Mouse (Mus musculus) monocyte, adult 2 months (primary cell): ENCODE measurements around the gene Itgb7.

ENCODE experiments used
- DNase-seq, 2 experiments: peaks; one replicate each; pipeline ENCODE4 v3.0.0; 2022; ENCODE audit warnings: low spot score in 2 of 2, low read depth in 1 of 2

The Itgb7 gene

GRCm38 (mm10) chr15:102249251-102249691 is 17.5 kb upstream of the Itgb7 start:
- no peak for DNase-seq

DNA sequence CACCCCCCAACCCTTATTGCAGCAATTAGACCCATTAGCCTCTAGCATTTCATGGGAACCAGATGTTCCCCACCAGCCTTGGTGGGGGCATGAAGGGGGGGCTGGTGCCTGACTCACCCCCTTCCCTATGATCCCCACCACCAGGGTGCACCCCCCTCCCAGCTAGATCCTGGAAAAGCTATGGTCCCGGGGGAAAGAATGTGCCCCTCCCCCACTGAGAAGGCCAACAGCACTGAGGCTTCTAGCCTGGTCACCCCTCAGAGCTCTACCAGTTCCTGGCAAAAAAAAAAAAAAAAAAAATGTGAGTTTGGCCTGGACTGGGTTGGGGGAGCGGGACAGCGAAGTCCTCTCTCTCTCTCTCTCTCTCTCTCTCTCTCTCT is 17.1 kb upstream of the Itgb7 start:
- no peak for DNase-seq

DNA sequence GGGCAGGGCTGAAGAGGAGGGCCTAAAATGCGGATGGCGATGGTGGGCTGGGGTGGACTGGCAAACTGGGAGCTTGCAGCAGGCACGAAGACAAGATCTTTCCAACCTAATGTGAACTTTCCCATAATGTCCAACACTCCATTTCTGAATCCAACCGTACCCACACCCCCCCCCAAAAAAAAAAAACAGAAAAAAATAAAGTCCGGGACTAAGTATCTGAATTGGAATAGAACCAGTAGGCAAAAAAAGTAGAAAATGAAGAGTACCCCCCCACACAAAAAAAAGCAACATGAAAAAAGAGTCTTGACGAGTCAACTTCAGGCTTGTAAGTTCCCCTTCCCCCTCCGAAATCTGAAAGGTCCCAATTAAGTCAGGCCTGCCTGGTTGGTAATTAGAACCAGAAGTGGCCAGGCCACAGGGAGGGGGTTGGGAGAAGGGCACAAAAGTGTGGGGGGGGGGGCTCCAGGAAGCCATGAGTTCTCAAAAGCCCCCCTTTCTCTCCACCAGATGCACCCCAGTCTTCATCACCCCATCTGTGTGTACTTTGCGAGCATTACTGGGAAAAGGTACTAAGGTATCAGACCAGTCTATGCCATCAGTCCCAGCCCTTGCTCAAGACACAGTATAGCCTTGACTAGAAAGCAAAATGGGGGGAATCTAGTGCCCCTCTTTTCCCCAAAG is 16.5 kb upstream of the Itgb7 start:
- no peak for DNase-seq

DNA sequence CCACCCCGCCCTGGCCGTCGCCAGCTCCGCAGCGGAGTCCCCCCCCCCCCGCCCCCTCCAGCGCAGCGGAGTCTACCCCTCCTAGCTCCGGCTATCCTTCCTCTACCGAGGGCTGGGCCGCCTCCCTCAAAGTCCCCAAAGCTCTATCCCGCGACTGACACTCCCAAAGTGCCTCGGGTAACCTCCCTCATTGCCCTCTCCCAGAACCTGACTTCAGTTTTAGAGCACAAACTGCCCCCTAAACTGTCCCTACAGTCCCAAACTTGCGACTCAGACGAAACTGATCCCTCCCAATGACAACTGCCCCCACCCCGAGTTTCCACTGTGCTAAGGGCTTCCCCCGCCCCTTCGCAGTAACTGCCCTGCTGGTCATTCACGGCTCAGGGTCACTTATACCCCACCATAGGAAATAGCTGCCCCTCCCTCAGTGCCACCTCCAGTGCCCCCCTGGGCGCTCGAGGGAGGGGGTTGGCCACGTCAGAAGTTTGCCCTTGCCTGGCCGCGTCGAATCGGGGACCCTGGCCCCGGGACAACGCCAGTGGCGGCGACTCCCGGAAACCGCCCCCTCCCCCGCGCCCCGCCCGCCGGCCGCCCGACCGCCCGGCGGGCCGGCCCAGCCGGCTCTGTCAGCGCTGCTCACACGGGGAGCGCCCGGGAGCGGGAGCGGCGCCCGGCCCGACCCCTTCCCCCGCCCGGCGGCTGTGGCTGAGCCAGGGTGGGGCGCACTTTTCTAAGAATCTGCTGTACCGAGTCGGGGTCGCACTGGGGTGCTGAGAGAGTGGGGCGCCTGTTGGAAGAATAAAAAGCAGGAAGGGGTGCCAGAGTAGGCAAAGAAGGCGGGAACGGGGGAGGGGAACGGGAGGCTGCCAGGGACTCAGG is 15.7 kb upstream of the Itgb7 start:
- DNase-seq: peak in 1 of 2 experiments; percentile 60

GRCm38 (mm10) chr15:102246866-102247251 is 15.1 kb upstream of the Itgb7 start:
- peak in 1 of 2 experiments; percentile 78 for DNase-seq

- DNase-seq: peak in 1 of 2 experiments; percentile 65
These were observed 14.4 kb upstream of the Itgb7 start for GRCm38 (mm10) chr15:102245891-102246741.

DNA sequence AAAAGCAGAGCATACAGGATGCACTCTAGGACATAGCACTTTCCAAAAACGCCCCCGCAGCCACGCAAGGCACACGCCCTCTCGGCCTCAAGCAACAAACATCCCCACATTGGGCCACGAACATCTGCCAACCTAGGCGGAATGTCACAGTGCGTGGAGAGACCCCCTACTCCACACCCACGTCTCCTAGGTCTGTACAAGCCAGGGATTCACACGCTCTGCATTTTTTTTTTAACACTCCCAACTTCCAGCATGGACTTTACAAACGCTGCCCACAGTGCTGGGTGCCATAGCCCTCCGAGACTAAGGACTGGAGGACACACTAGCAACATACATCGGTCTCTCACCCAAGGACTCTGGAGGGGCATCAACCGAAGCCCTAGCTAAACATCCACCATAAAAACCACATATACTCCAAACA is 13.7 kb upstream of the Itgb7 start:
- no peak for DNase-seq

DNA sequence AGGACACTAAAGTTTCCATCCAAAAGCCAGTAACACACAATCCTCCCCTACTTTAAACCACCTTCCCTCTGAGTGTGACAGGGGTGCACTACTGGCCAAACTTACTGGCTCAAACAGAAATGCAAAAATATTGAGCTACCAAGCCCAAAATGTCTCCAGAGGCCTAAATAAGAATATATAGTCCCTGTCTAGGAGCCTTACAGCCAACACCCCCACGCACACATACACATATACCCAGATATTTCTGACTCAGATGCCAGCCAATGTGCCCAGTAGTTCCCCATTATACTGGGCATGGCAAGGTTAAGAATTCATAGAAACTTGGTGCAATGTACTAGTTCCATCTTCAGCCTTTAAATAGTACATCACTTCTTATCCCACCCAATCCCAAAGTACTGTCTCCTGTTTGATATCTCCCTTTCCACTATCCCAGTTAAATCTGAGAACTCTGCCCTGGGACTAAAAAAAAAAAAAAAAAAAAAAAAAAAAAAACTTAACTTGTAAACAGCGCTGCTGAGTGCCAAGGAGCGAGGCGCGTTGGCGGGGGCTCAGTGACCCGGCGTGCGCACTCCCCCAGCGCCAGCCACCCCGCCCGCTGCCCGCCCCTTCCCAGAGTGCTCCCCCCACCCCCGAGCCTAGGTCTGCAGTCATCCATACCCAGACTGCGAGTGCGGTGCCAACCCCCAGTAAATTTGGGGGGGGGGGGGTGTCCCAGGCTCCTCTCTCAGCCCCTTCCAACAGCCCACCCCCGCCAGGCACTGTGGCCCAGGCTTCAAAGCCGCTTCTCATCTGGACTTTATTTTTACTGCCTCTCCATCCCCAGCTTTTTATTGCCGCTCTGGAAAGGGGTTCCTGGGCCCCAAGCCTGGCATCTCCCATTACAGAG is 12.8 kb upstream of the Itgb7 start:
- no peak for DNase-seq

- DNase-seq: peak; percentile 84 to 87
These were observed 11.8 kb upstream of the Itgb7 start for GRCm38 (mm10) chr15:102243229-102244190.

DNA sequence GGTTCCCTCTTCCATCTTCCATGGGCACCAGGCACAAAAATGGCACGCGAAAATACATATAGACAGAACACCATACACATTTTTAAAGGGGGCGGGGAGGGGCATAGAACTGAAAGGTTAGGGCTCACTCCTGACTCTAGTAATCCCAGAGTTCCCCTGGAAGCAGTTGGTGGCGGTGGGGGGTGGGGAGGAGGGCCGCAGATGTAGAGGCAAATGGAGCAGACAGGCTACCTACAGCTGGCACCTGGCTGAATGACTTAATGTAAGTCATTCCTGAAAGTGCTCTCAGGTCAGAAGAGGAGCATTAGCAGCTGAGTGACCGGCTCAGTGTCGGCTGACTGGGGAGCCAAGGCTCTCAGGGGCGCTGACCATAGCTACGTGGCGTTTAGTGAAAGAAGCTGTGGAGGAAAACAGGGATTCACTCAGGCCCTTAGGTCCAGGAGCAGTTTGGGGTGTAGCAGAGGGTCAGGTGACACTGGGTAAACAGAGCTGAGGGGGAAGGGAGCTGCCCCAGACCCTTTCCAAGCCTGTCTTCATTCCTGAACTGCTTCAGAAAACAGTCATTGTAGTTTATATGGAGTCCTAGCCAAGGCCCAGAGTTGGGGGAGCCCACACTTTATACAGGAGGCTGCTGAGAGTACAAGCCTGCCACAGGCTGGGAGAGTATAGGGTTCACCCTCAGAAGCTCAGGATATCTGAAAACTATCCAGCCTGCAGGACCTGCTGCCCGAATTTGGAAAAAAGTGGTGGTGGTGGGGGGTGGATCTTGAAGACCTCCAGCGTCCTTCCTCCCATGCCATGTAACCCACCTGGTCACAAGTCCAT is 10.9 kb upstream of the Itgb7 start:
- DNase-seq: no peak

- no peak for DNase-seq
These were observed 8.9 kb upstream of the Itgb7 start for GRCm38 (mm10) chr15:102240607-102241006.

GRCm38 (mm10) chr15:102239851-102240250 is 8.1 kb upstream of the Itgb7 start:
- DNase-seq: no peak

DNA sequence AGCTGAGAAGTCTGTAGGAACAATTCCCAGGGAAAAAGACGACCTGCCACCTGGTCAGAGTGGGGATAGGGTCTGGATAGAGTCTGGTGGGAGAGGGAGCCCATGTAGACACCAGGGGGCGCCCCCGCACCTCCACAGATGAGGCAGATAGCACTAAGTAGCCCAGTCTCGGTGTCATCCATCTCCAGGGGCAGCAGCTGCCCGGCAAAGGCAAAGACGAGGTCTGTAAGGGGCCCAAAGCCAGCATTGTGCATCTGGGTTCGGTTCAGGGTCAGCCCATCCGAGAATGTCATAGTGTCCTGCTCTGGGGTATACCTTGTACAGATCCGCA is 7.5 kb upstream of the Itgb7 start:
- DNase-seq: peak in 1 of 2 experiments; percentile 65

GRCm38 (mm10) chr15:102238543-102239259 is 7.0 kb upstream of the Itgb7 start:
- no peak for DNase-seq

- DNase-seq: no peak
These were observed 3.8 kb upstream of the Itgb7 start for GRCm38 (mm10) chr15:102235371-102236027.

- DNase-seq: no peak
These were observed 2.2 kb upstream of the Itgb7 start for GRCm38 (mm10) chr15:102233896-102234295.

- no peak for DNase-seq
These were observed 1.0 kb upstream of the Itgb7 start for GRCm38 (mm10) chr15:102232764-102233163.
